Mouse (Mus musculus): ENCODE measurements at regions not wholly inside any gene's neighbourhood (a gene's known extent, or its start where the extent isn't known, plus 50 kb on each side); places are given as distances from the start of the nearest gene placed in this dataset.

- no peaks in the 10 kb centered on the region for H3K9me3 ChIP-seq (ENCODE audit: control insufficient read depth, low read length)
- H3K4me1 ChIP-seq (ENCODE audit: control insufficient read depth, insufficient read depth, low read length) = no peaks in the 10 kb centered on the region
- DNase-seq (ENCODE audit: low spot score) = no peak
- 93% methylated on average over 4 of the region's 4 CpGs for WGBS
- no peak for TF ChIP-seq POLR2A (IDR thresholded peaks at IDR 0.05; ENCODE audit: borderline replicate concordance, extremely low read depth, insufficient read depth, insufficient read length)
- H3K4me3 ChIP-seq (replicated peaks; ENCODE audit: low read length) = no peak overlapping the region
- H3K4me2 ChIP-seq (replicated peaks; ENCODE audit: low read depth, low read length, severe bottlenecking) = no peak overlapping the region
- no peaks in the 10 kb centered on the region for H3K36me3 ChIP-seq (ENCODE audit: control insufficient read depth, insufficient read depth, low read length)
- H3K9ac ChIP-seq (ENCODE audit: low read depth, low read length, severe bottlenecking) = no peak overlapping the region
- no peak overlapping the region for H3K27ac ChIP-seq (replicated peaks; ENCODE audit: low read depth, low read length)
- no peak for ATAC-seq (ENCODE audit: low FRiP score, low read depth)
- no peaks in the 10 kb centered on the region for H3K27me3 ChIP-seq (ENCODE audit: control insufficient read depth, insufficient read depth, low read length)
Measured at GRCm38 (mm10) chr10:56453578-56454069, 76.5 kb downstream of the Gja1 start.

GRCm38 (mm10) chr10:56455867-56456468 is 78.8 kb downstream of the Gja1 start:
- TF ChIP-seq POLR2A (IDR thresholded peaks at IDR 0.05; ENCODE audit: borderline replicate concordance, extremely low read depth, insufficient read depth, insufficient read length) = no peak
- Histone ChIP-seq H3K4me1 (ENCODE audit: control insufficient read depth, insufficient read depth, low read length) (no peaks in the 10 kb centered on the region), H3K27ac (replicated peaks; ENCODE audit: low read depth, low read length) (no peak overlapping the region), H3K4me2 (replicated peaks; ENCODE audit: low read depth, low read length, severe bottlenecking) (no peak overlapping the region), H3K27me3 (ENCODE audit: control insufficient read depth, insufficient read depth, low read length) (no peaks in the 10 kb centered on the region), H3K9me3 (ENCODE audit: control insufficient read depth, low read length) (no peaks in the 10 kb centered on the region), H3K9ac (ENCODE audit: low read depth, low read length, severe bottlenecking) (no peak overlapping the region), H3K4me3 (replicated peaks; ENCODE audit: low read length) (no peak overlapping the region), H3K36me3 (ENCODE audit: control insufficient read depth, insufficient read depth, low read length) (no peaks in the 10 kb centered on the region)
- DNase-seq (ENCODE audit: low spot score) = no peak
- no peak for ATAC-seq (ENCODE audit: low FRiP score, low read depth)
- WGBS = 92% methylated on average over 2 of the region's 2 CpGs

GRCm38 (mm10) chr10:56468537-56468936 is 91.4 kb downstream of the Gja1 start:
- H3K36me3 ChIP-seq (ENCODE audit: control insufficient read depth, insufficient read depth, low read length) = no peaks in the 10 kb centered on the region
- H3K4me3 ChIP-seq (replicated peaks; ENCODE audit: low read length) = no peak overlapping the region
- peak overlapping the region; percentile 43 for H3K4me2 ChIP-seq (replicated peaks; ENCODE audit: low read depth, low read length, severe bottlenecking)
- WGBS = 26% methylated on average over 6 of the region's 6 CpGs
- peaks cover 2% of the 10 kb centered on the region; the same call in 1 of the 2 replicates for H3K4me1 ChIP-seq (ENCODE audit: control insufficient read depth, insufficient read depth, low read length)
- DNase-seq (ENCODE audit: low spot score) = no peak
- H3K27me3 ChIP-seq (ENCODE audit: control insufficient read depth, insufficient read depth, low read length) = no peaks in the 10 kb centered on the region
- no peaks in the 10 kb centered on the region for H3K9me3 ChIP-seq (ENCODE audit: control insufficient read depth, low read length)
- H3K27ac ChIP-seq (replicated peaks; ENCODE audit: low read depth, low read length) = peak overlapping the region; percentile 65
- no peak for ATAC-seq (ENCODE audit: low FRiP score, low read depth)
- no peak overlapping the region for H3K9ac ChIP-seq (ENCODE audit: low read depth, low read length, severe bottlenecking)
- TF ChIP-seq POLR2A (IDR thresholded peaks at IDR 0.05; ENCODE audit: borderline replicate concordance, extremely low read depth, insufficient read depth, insufficient read length) = no peak

- H3K4me2 ChIP-seq (replicated peaks; ENCODE audit: low read depth, low read length, severe bottlenecking) = peak overlapping the region; percentile 43
- H3K36me3 ChIP-seq (ENCODE audit: control insufficient read depth, insufficient read depth, low read length) = no peaks in the 10 kb centered on the region
- 9% methylated on average over 15 of the region's 15 CpGs for WGBS
- H3K27me3 ChIP-seq (ENCODE audit: control insufficient read depth, insufficient read depth, low read length) = no peaks in the 10 kb centered on the region
- no peaks in the 10 kb centered on the region for H3K9me3 ChIP-seq (ENCODE audit: control insufficient read depth, low read length)
- ATAC-seq (ENCODE audit: low FRiP score, low read depth) (peak; percentile 62; the same call in 1 of the 2 replicates), DNase-seq (ENCODE audit: low spot score) (peak; percentile 48)
- TF ChIP-seq POLR2A (IDR thresholded peaks at IDR 0.05; ENCODE audit: borderline replicate concordance, extremely low read depth, insufficient read depth, insufficient read length) = no peak
- peak overlapping the region; percentile 30 for H3K4me3 ChIP-seq (replicated peaks; ENCODE audit: low read length)
- peaks cover 2% of the 10 kb centered on the region; the same call in 1 of the 2 replicates for H3K4me1 ChIP-seq (ENCODE audit: control insufficient read depth, insufficient read depth, low read length)
- H3K9ac ChIP-seq (ENCODE audit: low read depth, low read length, severe bottlenecking) = peak overlapping the region; percentile 38
- H3K27ac ChIP-seq (replicated peaks; ENCODE audit: low read depth, low read length) = peak overlapping the region; percentile 65
Measured at GRCm38 (mm10) chr10:56468993-56469712, 92.0 kb downstream of the Gja1 start.

GRCm38 (mm10) chr10:56469895-56470294 is 92.8 kb downstream of the Gja1 start:
- ATAC-seq (ENCODE audit: low FRiP score, low read depth) = no peak
- Histone ChIP-seq H3K9ac (ENCODE audit: low read depth, low read length, severe bottlenecking) (no peak overlapping the region), H3K4me3 (replicated peaks; ENCODE audit: low read length) (no peak overlapping the region), H3K4me1 (ENCODE audit: control insufficient read depth, insufficient read depth, low read length) (peaks cover 2% of the 10 kb centered on the region; the same call in 1 of the 2 replicates), H3K4me2 (replicated peaks; ENCODE audit: low read depth, low read length, severe bottlenecking) (no peak overlapping the region), H3K36me3 (ENCODE audit: control insufficient read depth, insufficient read depth, low read length) (no peaks in the 10 kb centered on the region), H3K27me3 (ENCODE audit: control insufficient read depth, insufficient read depth, low read length) (no peaks in the 10 kb centered on the region), H3K9me3 (ENCODE audit: control insufficient read depth, low read length) (no peaks in the 10 kb centered on the region), H3K27ac (replicated peaks; ENCODE audit: low read depth, low read length) (no peak overlapping the region)
- DNase-seq (ENCODE audit: low spot score) = no peak
- no peak for TF ChIP-seq POLR2A (IDR thresholded peaks at IDR 0.05; ENCODE audit: borderline replicate concordance, extremely low read depth, insufficient read depth, insufficient read length)
- 75% methylated on average over 3 of the region's 3 CpGs for WGBS
